Mouse (Mus musculus) 416B (cell line): Measurements from ENCODE around the gene Sertm1.

ENCODE experiments used
- DNase-seq: peaks from one replicate; pipeline ENCODE4 v3.0.0; 2011; ENCODE audit warnings: low read depth

The Sertm1 gene

DNA sequence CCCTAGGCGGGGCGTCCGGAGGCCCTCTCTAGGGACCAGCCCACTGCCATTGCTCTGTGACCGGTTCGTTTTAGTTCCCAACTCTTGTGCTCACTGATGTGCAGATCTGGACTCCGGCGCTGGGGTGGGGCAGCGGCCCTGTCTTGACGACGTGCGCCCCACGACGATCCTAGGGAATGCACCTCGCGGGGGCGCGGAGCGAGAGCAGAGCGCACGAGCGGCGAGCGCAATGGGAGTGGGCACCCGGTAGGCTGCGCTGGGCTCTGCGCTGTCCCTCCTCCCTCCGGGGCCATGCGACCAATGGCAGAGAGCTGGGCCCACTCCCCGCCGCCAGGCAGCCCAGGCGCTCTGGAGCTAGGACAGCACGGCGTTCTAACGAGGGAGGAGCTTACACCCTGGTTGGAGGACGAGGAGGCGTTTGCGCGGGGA is at the start of gene Sertm1:
Sertm1 (minus strand) TSS at position 245 of the 429 bp plus-strand sequence.
- DNase-seq = no peak

GRCm38 (mm10) chr3:54964948-54965506 is 49.3 kb upstream of the Sertm1 start:
- no peak for DNase-seq

- DNase-seq = no peak
Measured at GRCm38 (mm10) chr3:54943067-54943810, 27.6 kb upstream of the Sertm1 start.

DNA sequence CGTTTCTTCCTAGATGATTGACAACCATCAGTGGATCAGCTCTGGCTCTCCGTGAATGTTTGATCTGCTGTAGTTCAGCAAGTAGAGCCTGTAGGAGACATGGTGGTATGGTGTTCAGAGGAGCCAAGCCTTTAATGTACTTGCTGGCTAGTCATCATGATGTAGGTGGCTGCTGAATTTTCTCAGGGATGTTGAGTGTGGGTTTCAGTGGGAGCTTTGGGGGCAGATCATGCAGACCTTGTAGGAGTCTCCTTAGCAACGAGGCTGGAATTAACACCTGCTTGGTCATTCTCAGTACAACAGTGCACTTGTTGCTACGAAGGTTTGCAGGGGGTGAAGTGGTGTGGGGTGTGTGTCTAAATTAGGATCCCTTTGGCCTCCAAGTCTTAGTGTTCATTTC is 18.8 kb upstream of the Sertm1 start:
- DNase-seq = no peak

GRCm38 (mm10) chr3:54932599-54932998 is 16.9 kb upstream of the Sertm1 start:
- no peak for DNase-seq

DNA sequence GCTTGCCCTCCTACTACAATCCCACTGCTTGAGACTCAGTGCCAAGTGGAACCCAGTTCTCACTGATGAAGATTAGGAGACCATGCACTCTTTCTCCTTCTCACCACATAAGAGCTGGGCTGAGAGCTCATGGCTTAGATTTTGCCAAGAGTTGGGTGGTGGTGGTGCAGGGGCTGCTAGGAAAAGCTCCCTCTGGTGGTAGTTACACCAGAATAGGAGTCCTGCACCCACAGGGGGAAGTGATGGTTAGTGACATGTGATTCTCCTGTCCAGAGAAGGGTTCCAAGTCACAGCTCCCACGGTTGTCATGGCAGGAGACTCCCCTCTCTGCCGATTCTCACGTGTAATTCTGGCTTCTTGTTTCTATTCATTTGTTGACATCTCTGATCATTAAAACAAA is 4.7 kb upstream of the Sertm1 start:
- DNase-seq = peak; percentile 10

DNA sequence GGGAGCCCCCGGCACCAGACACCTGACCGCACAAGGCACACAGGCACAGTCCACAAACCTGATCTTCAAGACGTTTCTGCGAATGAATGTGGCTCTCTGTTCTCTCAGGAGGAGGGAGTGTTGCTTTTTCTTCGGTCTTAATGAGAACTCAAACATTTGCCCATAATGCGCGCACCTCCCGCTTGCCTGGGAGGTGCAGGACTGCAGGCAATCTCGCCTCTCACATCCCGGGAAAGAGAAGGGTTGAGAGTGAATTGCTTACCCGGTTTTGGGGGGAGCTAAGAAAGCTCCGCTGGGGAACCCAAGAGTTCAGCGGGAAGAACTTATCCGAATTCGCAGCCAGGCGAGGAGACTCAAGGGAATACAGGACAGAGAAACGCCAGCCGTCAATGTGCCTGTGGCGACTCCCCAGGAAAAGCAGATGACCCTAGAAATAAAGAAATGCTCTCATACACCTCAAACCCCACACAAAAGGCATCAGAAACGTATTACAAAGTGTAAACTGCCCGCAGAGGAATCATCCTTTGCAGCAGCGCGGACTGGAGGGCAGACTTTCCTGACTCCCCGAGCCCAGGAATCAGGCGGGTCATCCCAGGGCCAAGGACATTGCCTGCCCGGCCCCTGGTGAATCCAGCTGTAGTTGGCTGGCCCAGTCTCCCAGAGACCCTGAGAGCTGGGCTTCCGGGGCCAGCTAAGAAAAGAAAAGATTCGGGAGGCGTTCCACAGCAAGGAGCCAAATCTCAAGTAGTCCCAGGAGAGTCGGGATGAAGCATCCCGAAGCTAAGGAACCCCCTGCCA is 643 bp downstream of the Sertm1 start:
- DNase-seq = no peak

GRCm38 (mm10) chr3:54908878-54909277 is 6.8 kb downstream of the Sertm1 start:
- no peak for DNase-seq

DNA sequence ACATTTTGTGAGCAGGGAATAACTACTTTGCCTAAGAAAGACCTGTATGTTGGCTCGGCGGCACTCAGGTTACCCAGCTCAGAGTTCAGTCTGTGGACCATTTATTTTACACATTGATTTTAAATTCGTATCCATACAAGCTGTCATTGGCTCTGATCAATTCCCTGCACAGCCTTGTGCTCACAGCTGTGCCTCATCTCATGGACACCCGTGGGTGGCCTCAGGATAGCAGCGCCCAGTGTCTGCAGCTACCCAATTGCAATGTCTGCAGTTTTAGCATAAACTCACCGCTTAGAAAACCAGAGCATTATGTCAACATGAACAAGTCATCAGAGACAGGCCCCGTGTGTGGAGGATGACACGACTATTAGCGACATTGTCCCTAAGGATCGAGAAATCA is 17.7 kb downstream of the Sertm1 start:
- no peak for DNase-seq

DNA sequence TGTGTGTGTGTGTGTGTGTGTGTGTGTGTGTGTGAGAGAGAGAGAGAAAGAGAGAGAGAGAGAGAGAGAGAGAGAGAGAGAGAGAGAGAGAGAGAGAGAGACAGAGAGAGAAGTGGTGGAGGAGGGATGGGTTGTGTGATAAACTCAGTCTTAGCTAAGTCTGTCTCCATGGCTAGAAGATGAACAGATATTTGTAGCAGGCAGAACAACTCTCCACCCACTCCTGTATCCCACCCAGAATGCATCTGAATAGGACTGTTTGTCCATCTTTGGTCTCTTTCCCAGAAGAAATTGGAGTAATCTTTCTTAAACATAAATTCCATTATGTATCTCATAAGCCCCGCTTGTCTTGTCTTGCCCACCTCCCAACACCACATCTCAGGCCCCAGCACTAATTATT is 20.8 kb downstream of the Sertm1 start:
- DNase-seq = no peak

GRCm38 (mm10) chr3:54892218-54892617 is 23.5 kb downstream of the Sertm1 start:
- no peak for DNase-seq

DNA sequence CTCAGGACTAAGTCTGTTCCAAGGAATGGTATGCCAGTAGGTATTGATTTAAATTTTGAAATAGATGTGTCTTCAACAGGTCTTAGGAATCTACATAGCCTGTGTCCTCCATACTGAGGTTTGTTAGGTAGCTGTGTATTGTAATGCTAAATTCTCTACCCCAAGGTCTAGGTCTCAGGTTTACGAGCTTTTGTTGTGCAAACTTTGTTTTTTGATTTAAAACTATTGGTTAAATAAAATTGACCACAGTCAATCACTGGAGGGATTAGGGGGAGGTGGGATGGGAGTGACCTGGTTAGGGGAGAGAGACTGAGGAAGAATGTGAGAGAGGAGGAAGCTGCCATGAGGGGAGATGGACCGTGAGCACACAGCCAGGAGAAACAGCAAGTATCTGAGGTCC is 29.2 kb downstream of the Sertm1 start:
- DNase-seq = no peak
